Mouse (Mus musculus) heart, postnatal 0 days (tissue): Measurements from ENCODE around the gene Sec11a. TPM values are rescaled to one million over a fixed set of nuclear protein-coding genes. Genes with fewer than 3 reads are reported as not detected.

Experiments
- ATAC-seq: fragments of 200-750 bp; cut with Nextera tagmentation; 2 replicates; pipeline ENCODE4 v1.8.0; 2017; ENCODE audit warnings: low read depth, moderate number of reproducible peaks, moderate library complexity; ENCODE audit not compliant: insufficient read depth
- DNase-seq: peaks from one replicate; pipeline ENCODE4 v3.0.0-alpha.2; 2016; ENCODE audit warnings: low spot score
- H3K27ac ChIP-seq: fragments of 300-500 bp; sonication (generic); 2 replicates; pipeline ENCODE4 v1.5.1; 2014; ENCODE audit warnings: low read depth, mild to moderate bottlenecking
- H3K27me3 ChIP-seq: fragments of 300-500 bp; sonication (generic); 2 replicates; pipeline ENCODE4 v1.6.1; 2014; ENCODE audit warnings: low read length, mixed read lengths; ENCODE audit not compliant: control insufficient read depth, insufficient read depth
- H3K36me3 ChIP-seq: fragments of 300-500 bp; sonication (generic); replicated peaks from 2 replicates; pipeline ENCODE4 v1.6.1; 2014; ENCODE audit warnings: low read length, mixed read lengths; ENCODE audit not compliant: control insufficient read depth, insufficient read depth
- H3K4me1 ChIP-seq: fragments of 300-500 bp; sonication (generic); 2 replicates; pipeline ENCODE4 v1.6.1; 2014; ENCODE audit warnings: antibody characterized with exemption; ENCODE audit not compliant: control insufficient read depth, insufficient read depth
- H3K4me2 ChIP-seq: fragments of 300-500 bp; sonication (generic); 2 replicates; pipeline ENCODE4 v1.6.1; 2014; ENCODE audit warnings: low read depth, mild to moderate bottlenecking, low read length, moderate library complexity
- H3K4me3 ChIP-seq: fragments of 300-500 bp; sonication (generic); 2 replicates; pipeline ENCODE4 v1.5.1; 2014; ENCODE audit warnings: low read depth, low read length
- H3K9ac ChIP-seq: fragments of 300-500 bp; sonication (generic); replicated peaks from 2 replicates; pipeline ENCODE4 v1.6.1; 2014; ENCODE audit warnings: low read depth, low read length, mixed read lengths
- H3K9me3 ChIP-seq: fragments of 300-500 bp; sonication (generic); replicated peaks from 2 replicates; pipeline ENCODE4 v1.6.1; 2016; ENCODE audit warnings: low read length; ENCODE audit not compliant: control insufficient read depth
- CTCF ChIP-seq: IDR thresholded peaks from 2 replicates; pipeline ENCODE4 v1.5.1; 2016; ENCODE audit warnings: antibody characterized with exemption, control low read depth, low read depth
- EP300 ChIP-seq: IDR thresholded peaks from 2 replicates; pipeline ENCODE4 v1.6.1; 2016; ENCODE audit warnings: antibody characterized with exemption, low read depth
- WGBS: fragments of 180-500 bp; shearing (Covaris S2); extraction: QIAGEN DNeasy Blood & Tissue Kit; methylation state at CpG from one replicate; pipeline ENCODE4 v1.1.7; 2014; 5-methylcytosine and 5-hydroxymethylcytosine counted together
- polyA plus RNA-seq: library from polyadenylated mRNA; unstranded; fragments of >200 nt; fragmentation: Nextera tagmentation; extraction: Ambion mirVana; gene quantifications from 2 replicates; pipeline ENCODE4 v1.2.1, GENCODE M21; 2015
- total RNA-seq: library from RNA; depleted of rRNA; stranded (reverse); fragments of >200 nt; gene quantifications from 2 replicates; pipeline ENCODE4 v1.2.3, GENCODE M21; 2014; ENCODE audit warnings: low replicate concordance; rRNA removed

Sec11a gene
- total RNA-seq (79.2 and 118 TPM in 2 replicates), polyA plus RNA-seq (104 and 110 TPM in 2 replicates)

DNA sequence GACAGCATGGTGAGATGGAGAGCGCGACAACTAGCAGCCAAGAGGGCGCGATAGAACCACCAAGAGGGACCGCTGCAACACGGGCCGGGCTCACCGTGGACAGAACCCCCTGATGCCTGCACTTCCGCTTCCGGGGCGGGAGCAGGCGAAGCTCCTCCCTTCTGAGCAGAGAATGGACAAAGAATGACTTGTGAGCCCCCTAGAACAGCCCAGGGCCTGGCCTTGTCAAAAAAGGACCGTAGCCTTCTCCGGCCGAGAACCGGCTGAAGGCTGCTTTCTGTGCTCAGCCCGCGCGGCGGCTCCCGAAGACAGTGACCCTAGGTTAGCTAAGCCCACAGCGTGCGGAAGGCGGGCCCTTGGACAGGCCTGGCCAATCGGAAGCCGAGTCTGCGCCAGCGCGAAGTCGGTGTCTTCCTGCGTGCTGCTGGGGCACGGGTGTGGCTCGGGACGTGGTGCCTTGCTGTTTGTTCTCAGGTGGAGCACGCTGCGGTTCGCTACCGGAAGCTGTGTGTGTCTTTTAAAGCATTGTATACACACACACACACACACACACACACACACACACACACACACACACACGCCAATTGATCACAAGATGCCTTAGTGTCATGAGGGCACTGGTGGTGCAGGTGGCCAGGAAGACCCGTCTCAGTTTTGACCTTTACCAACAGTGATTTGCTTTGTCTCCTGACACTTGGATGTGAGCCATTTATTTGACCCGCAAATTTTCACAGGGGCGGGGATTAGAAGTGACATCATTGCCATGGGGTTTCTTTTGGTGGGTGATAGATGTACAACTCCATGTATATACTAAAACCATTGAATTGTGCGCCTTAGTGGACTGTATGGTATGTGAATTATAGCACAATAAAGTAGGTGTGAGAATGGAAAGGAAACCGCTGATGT lies at the start of gene Sec11a:
TSS of gene Sec11a (minus strand) at position 336 of the 906 bp plus-strand sequence.
- peak; percentile 99 for ATAC-seq
- Histone ChIP-seq H3K9me3 (no peaks in the 10 kb centered on the region), H3K9ac (peak within 1 kb of the TSS; percentile 91), H3K4me3 (peak within 1 kb of the TSS; percentile 98), H3K4me2 (peak within 1 kb of the TSS; percentile 90), H3K27ac (peak within 1 kb of the TSS; percentile 95), H3K4me1 (peaks cover 11% of the 10 kb centered on the region), H3K36me3 (no peaks in the 10 kb centered on the region), H3K27me3 (no peaks in the 10 kb centered on the region)
- peak; percentile 91 for DNase-seq
- TF ChIP-seq CTCF, result no peak
- no peak for TF ChIP-seq EP300
- WGBS, result 2% methylated on average over 44 of the region's 44 CpGs

DNA sequence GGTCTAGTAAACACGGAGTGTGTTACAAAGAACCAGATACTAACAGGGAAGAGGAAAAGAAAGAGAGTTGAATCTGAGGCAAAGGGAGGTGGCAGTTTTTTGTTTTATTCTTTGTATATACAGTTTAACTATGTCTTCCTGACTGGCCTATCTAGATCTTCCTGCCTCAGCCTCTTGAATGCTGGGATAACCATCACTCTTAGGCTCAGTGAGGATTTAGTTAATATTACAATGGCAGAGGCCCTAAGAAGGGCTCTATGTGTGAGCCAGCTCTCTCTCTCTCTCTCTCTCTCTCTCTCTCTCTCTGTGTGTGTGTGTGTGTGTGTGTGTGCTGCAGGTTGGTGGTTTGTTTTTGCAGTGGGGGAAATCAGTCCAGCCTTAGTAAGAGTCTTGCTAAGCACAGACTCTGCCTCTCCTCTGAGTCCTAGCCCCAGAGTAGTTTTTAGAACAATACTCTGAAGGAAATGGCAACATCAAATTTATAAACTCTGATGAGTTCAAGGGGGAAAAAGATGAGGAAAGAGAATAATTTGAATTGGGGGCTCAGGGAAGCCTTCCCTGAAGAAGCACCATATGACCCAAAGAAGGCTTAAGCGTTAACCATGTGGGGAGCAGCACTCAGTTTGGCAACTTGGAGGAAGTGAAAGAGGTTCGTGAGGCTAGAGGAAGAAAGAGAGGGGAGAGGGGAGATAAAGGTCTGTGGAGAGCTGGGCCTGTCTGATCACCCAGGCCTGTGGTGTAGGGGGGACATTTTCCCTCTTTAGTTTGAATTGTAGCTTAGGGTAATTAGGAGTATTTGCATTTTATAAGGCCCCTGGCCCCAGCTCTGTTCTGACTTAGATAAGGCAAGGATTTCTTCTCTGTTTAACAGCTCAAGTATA lies 47.9 kb upstream of the Sec11a start:
- no peak for TF ChIP-seq EP300
- no peak for TF ChIP-seq CTCF
- Histone ChIP-seq H3K27me3 (no peaks in the 10 kb centered on the region), H3K4me3 (peak overlapping the region; percentile 91; the same call in 1 of the 2 replicates), H3K4me1 (peaks cover 24% of the 10 kb centered on the region), H3K27ac (peak overlapping the region; percentile 55; the same call in 1 of the 2 replicates), H3K9ac (0 out of 2 replicates have a peak overlapping the region, but pooled peaks have one; percentile 5), H3K9me3 (no peaks in the 10 kb centered on the region), H3K4me2 (peak overlapping the region; percentile 93), H3K36me3 (no peaks in the 10 kb centered on the region)
- ATAC-seq (no peak), DNase-seq (no peak)
- 53% methylated on average over 3 of the region's 3 CpGs for WGBS

DNA sequence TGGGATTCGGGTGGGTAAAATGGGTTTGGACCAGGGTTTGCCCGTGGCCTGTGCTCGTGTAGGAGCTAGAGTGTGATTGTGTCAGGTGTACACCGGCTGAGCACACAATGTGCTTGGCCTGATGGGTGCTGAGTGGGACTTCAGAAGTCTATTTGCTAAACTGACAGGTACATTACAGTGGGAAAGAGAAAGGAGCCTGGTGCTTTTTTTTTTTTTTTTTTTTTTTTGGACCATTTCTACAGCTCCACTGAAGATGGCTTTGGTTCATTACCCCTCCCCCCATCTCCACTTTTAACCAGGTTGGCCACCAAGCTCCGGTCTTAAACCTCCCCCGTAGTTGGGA lies 47.1 kb upstream of the Sec11a start:
- Histone ChIP-seq H3K9ac (peak overlapping the region; percentile 98), H3K27ac (peak overlapping the region; percentile 98), H3K4me2 (peak overlapping the region; percentile 93), H3K27me3 (no peaks in the 10 kb centered on the region), H3K9me3 (no peaks in the 10 kb centered on the region), H3K36me3 (no peaks in the 10 kb centered on the region), H3K4me3 (peak overlapping the region; percentile 91), H3K4me1 (peaks cover 24% of the 10 kb centered on the region)
- 14% methylated on average over 6 of the region's 6 CpGs for WGBS
- no peak for ATAC-seq
- TF ChIP-seq CTCF (no peak), EP300 (no peak)
- DNase-seq, result peak; percentile 11

DNA sequence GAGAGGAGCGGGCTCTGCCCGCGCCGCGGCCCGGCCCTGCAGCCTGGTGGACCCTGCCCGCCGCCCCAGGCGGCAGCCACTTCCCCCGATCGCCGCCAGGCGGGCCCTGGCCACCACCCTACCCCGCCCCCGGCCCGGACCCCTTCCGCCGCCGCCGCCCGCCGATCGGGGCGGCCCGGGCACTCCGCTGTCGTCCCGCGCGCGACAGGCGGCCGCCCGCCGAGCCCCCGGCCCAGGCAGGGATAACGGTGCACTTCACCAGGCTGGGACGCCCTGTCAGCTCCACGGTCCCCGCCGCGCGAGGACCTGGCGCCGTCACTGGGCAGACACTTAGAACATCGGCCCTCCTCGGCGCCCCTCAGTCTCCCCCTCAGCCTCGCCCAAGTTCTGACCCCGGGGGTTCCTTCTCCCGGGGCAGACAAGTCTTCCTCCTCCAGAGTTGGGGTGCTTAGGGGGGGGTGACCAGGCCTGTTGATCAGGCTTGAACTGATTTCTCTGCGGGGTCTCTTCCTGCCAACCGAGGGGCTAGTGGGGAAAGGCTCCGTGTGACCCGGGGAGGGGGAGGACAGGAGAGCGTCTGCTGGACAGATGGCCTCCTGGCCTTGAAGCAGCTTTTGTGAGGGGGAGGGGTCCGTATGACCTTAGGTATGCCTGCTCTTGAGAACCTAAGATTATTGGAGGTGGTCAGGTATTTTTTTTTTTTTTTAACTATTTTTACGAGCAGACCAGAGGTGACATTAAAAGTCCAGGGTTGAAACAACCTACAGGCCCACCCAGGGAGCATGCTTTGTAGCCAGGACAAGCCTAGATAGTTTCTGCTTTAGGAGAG lies 46.5 kb upstream of the Sec11a start:
- TF ChIP-seq EP300 (no peak), CTCF (no peak)
- H3K9ac ChIP-seq, result peak overlapping the region; percentile 98
- H3K9me3 ChIP-seq, result no peaks in the 10 kb centered on the region
- peak overlapping the region; percentile 98 for H3K27ac ChIP-seq
- peak; percentile 84 for ATAC-seq
- WGBS, result under 1% methylated on average over 36 of the region's 58 CpGs
- peak overlapping the region; percentile 91 for H3K4me3 ChIP-seq
- peaks cover 24% of the 10 kb centered on the region for H3K4me1 ChIP-seq
- H3K4me2 ChIP-seq, result peak overlapping the region; percentile 93
- no peaks in the 10 kb centered on the region for H3K27me3 ChIP-seq
- peak; percentile 54 for DNase-seq
- no peaks in the 10 kb centered on the region for H3K36me3 ChIP-seq
